Mouse (Mus musculus): ENCODE data around the gene Olfr303.
"Not testable (repeated sequence)": the region's sequence is repeated elsewhere in the genome, so short reads cannot be mapped to it uniquely, and the experiment has no call there.

GRCm38 (mm10) chr7:86346296-86346695, 51.3 kb downstream of the Olfr303 start:
- not testable (repeated sequence) for TF ChIP-seq FLI1 (IDR thresholded peaks at IDR 0.05; ENCODE audit: low read length); GATA1 (IDR thresholded peaks at IDR 0.05; ENCODE audit: borderline replicate concordance, low read length)
